Mouse (Mus musculus) myocyte (in vitro differentiated cells): ENCODE measurements around the gene 4930579F01Rik. TPM values are rescaled to one million over a fixed set of nuclear protein-coding genes. Genes with fewer than 3 reads are reported as not detected.

Experiments used
- H3K27me3 ChIP-seq: one replicate; pipeline ENCODE4 v1.6.1; 2011; ENCODE audit not compliant: control insufficient read depth, insufficient read depth, insufficient read length
- H3K36me3 ChIP-seq: one replicate; pipeline ENCODE4 v1.6.1; 2011; ENCODE audit not compliant: control insufficient read depth, insufficient read depth
- H3K4me2 ChIP-seq: one replicate; pipeline ENCODE4 v1.6.1; 2011; ENCODE audit warnings: low read depth, control low read depth
- H3K4me3 ChIP-seq: one replicate; pipeline ENCODE4 v1.5.1; 2011; ENCODE audit warnings: mild to moderate bottlenecking, control low read depth, moderate library complexity
- H3K79me2 ChIP-seq: one replicate; pipeline ENCODE4 v1.6.1; 2011; ENCODE audit not compliant: control insufficient read depth, insufficient read depth
- H3ac ChIP-seq: one replicate; pipeline ENCODE4 v1.6.1; 2011; ENCODE audit not compliant: control insufficient read depth, insufficient read length
- CEBPB ChIP-seq: IDR thresholded peaks from 2 replicates; pipeline ENCODE4 v1.6.1; 2011; ENCODE audit warnings: mild to moderate bottlenecking, moderate library complexity; ENCODE audit not compliant: poor library complexity, insufficient read depth, severe bottlenecking
- E2F4 ChIP-seq: IDR thresholded peaks from one replicate; pipeline ENCODE4 v1.6.1; 2011; ENCODE audit warnings: mild to moderate bottlenecking, control low read depth, moderate library complexity; ENCODE audit not compliant: insufficient read depth
- MAX ChIP-seq: IDR thresholded peaks from one replicate; pipeline ENCODE4 v1.6.1; 2011; ENCODE audit warnings: low read depth, mild to moderate bottlenecking, control low read depth
- MYOD1 ChIP-seq, 3 experiments: IDR thresholded peaks; one replicate each; pipeline ENCODE4 v1.6.1; 2011; ENCODE audit warnings: control low read depth in 2 of 3, low read depth in 2 of 3, mild to moderate bottlenecking in 2 of 3, moderate library complexity in 1 of 3; ENCODE audit not compliant: insufficient read length in 2 of 3, control insufficient read depth in 1 of 3
- MYOG ChIP-seq, 3 experiments: IDR thresholded peaks; one replicate each; pipeline ENCODE4 v1.6.1; 2011; ENCODE audit warnings: control low read depth in 2 of 3, low read depth in 2 of 3, mild to moderate bottlenecking in 2 of 3; ENCODE audit not compliant: insufficient read length in 2 of 3, control insufficient read depth in 1 of 3, insufficient read depth in 1 of 3
- POLR2A ChIP-seq: IDR thresholded peaks from one replicate; pipeline ENCODE4 v1.6.1; 2011; ENCODE audit warnings: low read depth, mild to moderate bottlenecking, control low read depth, moderate library complexity; ENCODE audit not compliant: insufficient read length
- POLR2AphosphoS2 ChIP-seq: IDR thresholded peaks from one replicate; pipeline ENCODE4 v1.6.1; 2011; ENCODE audit warnings: low read depth, control low read depth; ENCODE audit not compliant: insufficient read length
- REST ChIP-seq: IDR thresholded peaks from one replicate; pipeline ENCODE4 v1.6.1; 2011; ENCODE audit warnings: mild to moderate bottlenecking, control low read depth, moderate library complexity; ENCODE audit not compliant: insufficient read depth, insufficient read length
- SRF ChIP-seq: IDR thresholded peaks from one replicate; pipeline ENCODE4 v1.6.1; 2011; ENCODE audit warnings: low read depth; ENCODE audit not compliant: control insufficient read depth, insufficient read length
- TCF12 ChIP-seq: IDR thresholded peaks from one replicate; pipeline ENCODE4 v1.6.1; 2011; ENCODE audit warnings: mild to moderate bottlenecking, control low read depth; ENCODE audit not compliant: poor library complexity, insufficient read depth, severe bottlenecking
- TCF3 ChIP-seq: IDR thresholded peaks from one replicate; pipeline ENCODE4 v1.6.1; 2011; ENCODE audit warnings: low read depth, control low read depth; ENCODE audit not compliant: insufficient read length
- USF1 ChIP-seq: IDR thresholded peaks from one replicate; pipeline ENCODE4 v1.6.1; 2011; ENCODE audit warnings: low read depth, mild to moderate bottlenecking, control low read depth, moderate library complexity
- polyA plus RNA-seq: library from polyadenylated mRNA; unstranded; fragments of >200 nt; fragmentation: generic; extraction: Trizol; gene quantifications from one replicate; pipeline ENCODE4 v1.2.1, GENCODE M21; 2012; ENCODE audit warnings: missing spikeins

The 4930579F01Rik gene
- polyA plus RNA-seq, 1 experiment, result not detected

DNA sequence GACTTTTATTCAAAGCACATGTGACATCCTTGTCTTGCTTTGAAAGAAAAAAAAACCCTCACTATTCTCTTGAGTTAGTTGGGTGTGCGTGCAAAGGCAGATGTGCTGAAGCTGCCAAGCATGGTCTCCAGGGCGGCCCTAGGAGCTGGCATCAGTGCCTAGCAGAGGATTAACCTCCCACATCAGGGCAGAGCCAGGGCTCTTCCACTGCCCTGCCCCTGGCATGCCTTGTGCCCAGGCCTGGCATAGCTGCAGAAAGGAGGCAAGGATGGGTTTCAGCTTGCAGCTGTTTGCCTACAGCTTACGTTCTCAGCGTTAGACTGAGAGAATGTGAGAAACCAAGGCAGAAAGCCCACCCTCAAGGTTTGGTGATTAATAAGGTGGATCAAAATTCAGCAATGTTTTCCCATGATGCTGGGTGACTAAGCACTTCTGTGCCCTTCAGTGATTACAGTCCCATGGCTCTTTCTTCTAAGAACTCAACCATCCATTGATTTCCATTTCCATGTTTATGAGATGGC is 18.9 kb upstream of the 4930579F01Rik start:
- TF ChIP-seq POLR2AphosphoS2 (no peak), MYOD1 (IDR thresholded peaks at IDR 0.05; ENCODE audit: control insufficient read depth in 1 of 3, insufficient read length in 2 of 3, low read depth in 2 of 3) (peak in 1 of 3 experiments; percentile 8), POLR2A (no peak)
- Histone ChIP-seq H3K79me2 (no peaks in the 10 kb centered on the region), H3K36me3 (no peaks in the 10 kb centered on the region), H3K4me3 (no peak overlapping the region), H3K27me3 (no peaks in the 10 kb centered on the region), H3ac (no peak overlapping the region), H3K4me2 (no peak overlapping the region)

DNA sequence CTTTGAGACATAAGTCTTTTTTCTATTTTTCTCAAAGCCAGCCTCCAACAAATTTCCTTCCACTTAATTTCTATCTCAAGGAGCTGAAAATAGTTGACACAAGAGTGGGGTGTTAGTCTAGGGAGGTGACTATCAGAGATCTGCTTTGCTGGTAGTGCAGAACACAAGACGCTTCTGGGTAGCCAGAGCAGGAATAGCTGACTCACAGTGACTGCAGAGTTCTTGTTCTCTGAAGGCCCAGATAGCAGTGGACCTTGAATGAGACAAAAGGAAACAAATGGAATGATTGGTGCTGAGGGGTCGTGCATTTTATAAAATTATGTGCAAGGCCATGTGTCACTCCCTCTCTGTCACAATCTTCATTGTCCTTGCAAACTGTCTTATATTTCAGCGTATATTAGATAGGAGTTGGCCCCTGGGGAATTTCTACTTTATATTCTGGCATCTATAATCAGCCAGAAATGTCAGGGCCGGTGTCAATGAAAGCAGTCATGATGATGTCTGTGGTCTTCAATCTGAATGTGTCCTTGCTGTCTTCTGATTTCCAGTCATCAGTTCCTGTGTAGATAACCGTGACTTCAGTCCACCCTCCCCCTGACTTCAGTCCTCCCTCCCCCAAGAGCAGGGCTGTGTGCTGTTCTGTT is 16.9 kb upstream of the 4930579F01Rik start:
- no peak overlapping the region for H3ac ChIP-seq
- no peaks in the 10 kb centered on the region for H3K79me2 ChIP-seq
- no peaks in the 10 kb centered on the region for H3K27me3 ChIP-seq
- no peak overlapping the region for H3K4me2 ChIP-seq
- H3K4me3 ChIP-seq, result no peak overlapping the region
- H3K36me3 ChIP-seq, result no peaks in the 10 kb centered on the region
- TF ChIP-seq REST (no peak), USF1 (no peak), MYOG (IDR thresholded peaks at IDR 0.05; ENCODE audit: control insufficient read depth in 1 of 3, insufficient read depth in 1 of 3, insufficient read length in 2 of 3, low read depth in 2 of 3) (no peak), TCF3 (no peak), MAX (no peak), POLR2AphosphoS2 (no peak), E2F4 (no peak), MYOD1 (IDR thresholded peaks at IDR 0.05; ENCODE audit: control insufficient read depth in 1 of 3, insufficient read length in 2 of 3, low read depth in 2 of 3) (no peak), SRF (no peak), POLR2A (no peak), TCF12 (no peak), CEBPB (no peak)

DNA sequence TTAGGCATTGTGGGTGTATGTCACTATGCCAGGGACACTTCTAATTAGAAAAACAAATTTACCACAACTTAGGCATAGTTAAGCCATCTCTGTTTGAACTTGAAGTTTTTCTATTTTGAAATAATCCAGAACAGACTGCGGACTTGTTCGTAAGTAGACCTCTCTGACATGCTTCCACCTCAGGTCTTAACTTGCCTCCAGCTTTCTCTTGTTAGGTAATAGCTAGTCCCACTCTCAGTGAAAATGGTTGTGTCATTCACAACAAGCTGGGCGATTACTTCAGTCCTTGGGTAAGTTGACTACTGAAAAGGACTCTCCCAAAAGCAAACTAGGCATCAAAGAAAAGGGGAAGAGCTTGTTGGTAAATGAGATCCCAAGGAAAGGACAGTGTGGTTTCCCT is 15.2 kb upstream of the 4930579F01Rik start:
- no peak overlapping the region for H3ac ChIP-seq
- TF ChIP-seq MYOG (IDR thresholded peaks at IDR 0.05; ENCODE audit: control insufficient read depth in 1 of 3, insufficient read depth in 1 of 3, insufficient read length in 2 of 3, low read depth in 2 of 3), result no peak
- H3K36me3 ChIP-seq, result no peaks in the 10 kb centered on the region

DNA sequence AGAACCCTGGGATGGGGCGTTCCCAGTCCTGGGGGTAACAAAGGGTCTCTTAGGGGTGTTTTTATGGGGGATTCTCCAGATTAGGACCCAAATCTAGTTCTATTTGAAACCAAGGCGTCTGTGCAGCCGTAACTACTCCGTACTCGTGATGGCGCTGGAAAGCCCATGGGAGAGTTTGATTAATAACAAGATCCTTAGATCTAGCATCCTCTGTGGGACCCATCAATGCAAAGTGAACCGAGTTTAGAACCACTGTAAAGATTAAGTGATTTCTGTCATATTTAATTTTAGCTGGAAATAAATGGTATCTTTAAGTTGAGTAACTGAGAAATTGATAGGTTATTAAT is 5.1 kb upstream of the 4930579F01Rik start:
- Histone ChIP-seq H3K27me3 (peaks cover 5% of the 10 kb centered on the region), H3K4me3 (no peak overlapping the region), H3K79me2 (no peaks in the 10 kb centered on the region), H3K36me3 (no peaks in the 10 kb centered on the region), H3ac (no peak overlapping the region), H3K4me2 (no peak overlapping the region)
- TF ChIP-seq TCF3 (no peak), MAX (no peak), CEBPB (no peak), POLR2A (no peak), POLR2AphosphoS2 (no peak), USF1 (no peak), SRF (no peak), TCF12 (no peak), MYOG (IDR thresholded peaks at IDR 0.05; ENCODE audit: control insufficient read depth in 1 of 3, insufficient read depth in 1 of 3, insufficient read length in 2 of 3, low read depth in 2 of 3) (no peak), REST (no peak), E2F4 (no peak), MYOD1 (IDR thresholded peaks at IDR 0.05; ENCODE audit: control insufficient read depth in 1 of 3, insufficient read length in 2 of 3, low read depth in 2 of 3) (no peak)

More for the DNA sequence above, 15.2 kb upstream of the 4930579F01Rik start:
- H3K27me3 ChIP-seq, result no peaks in the 10 kb centered on the region
- H3K4me2 ChIP-seq, result no peak overlapping the region
- H3K4me3 ChIP-seq, result no peak overlapping the region
- no peaks in the 10 kb centered on the region for H3K79me2 ChIP-seq

DNA sequence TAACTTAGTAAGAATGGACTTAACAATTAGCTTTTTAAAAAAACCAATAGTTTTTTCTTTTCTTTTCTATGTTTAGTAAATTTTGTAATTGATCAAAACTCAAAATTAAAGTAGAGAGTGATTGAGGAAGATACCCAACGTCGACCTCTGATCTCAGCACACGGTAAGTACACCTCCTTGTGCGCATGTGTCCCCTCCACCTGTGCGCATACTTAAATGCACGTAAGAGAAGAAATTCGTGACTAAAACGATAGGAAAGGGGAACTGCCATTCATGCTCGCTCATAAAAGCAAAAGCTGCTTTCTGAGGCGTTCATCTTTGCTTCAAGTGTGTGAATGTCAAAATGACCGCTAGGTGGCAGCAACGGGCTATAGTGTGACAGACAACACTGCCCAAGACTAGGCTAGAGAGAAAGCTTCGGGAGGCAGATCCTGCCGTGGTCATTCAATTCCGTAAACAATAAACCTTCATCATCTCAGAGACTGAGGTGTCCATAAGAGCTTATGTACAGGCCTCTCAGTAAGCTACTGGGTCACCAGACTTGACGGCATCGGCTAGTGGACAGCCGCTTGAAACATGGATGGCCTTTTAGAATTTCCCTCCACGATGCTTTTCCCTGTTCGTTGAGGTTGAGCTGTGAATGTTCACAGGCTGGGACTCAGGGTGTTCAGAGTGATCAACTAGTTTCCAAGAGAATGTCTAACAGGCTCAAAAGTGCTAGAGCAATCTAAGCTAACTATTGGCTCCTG is 4.5 kb upstream of the 4930579F01Rik start:
- Histone ChIP-seq H3ac (no peak overlapping the region), H3K27me3 (peaks cover 5% of the 10 kb centered on the region), H3K79me2 (no peaks in the 10 kb centered on the region), H3K4me2 (peak overlapping the region; percentile 83), H3K4me3 (no peak overlapping the region), H3K36me3 (no peaks in the 10 kb centered on the region)
- no peak for TF ChIP-seq REST
- TF ChIP-seq E2F4, result no peak
- no peak for TF ChIP-seq TCF3
- no peak for TF ChIP-seq MYOG (IDR thresholded peaks at IDR 0.05; ENCODE audit: control insufficient read depth in 1 of 3, insufficient read depth in 1 of 3, insufficient read length in 2 of 3, low read depth in 2 of 3)
- TF ChIP-seq TCF12, result no peak
- TF ChIP-seq SRF, result no peak
- TF ChIP-seq POLR2A, result no peak
- TF ChIP-seq USF1, result no peak
- TF ChIP-seq POLR2AphosphoS2, result no peak
- TF ChIP-seq CEBPB, result no peak
- no peak for TF ChIP-seq MYOD1 (IDR thresholded peaks at IDR 0.05; ENCODE audit: control insufficient read depth in 1 of 3, insufficient read length in 2 of 3, low read depth in 2 of 3)
- TF ChIP-seq MAX, result no peak
